Mouse (Mus musculus): Measurements from ENCODE around the gene Leprot. TPM values are rescaled to one million over a fixed set of nuclear protein-coding genes. Genes with fewer than 3 reads are reported as not detected.

The Leprot gene
- polyA plus RNA-seq, 1 experiment from 2014 or later, result 97.1 TPM

- H3K4me2 ChIP-seq (replicated peaks), result no peak overlapping the region
- no peak for ATAC-seq
- WGBS, result 84% methylated on average over 14 of the region's 14 CpGs
- H3K27ac ChIP-seq, result no peak overlapping the region
- no peak overlapping the region for H3K4me3 ChIP-seq (replicated peaks)
- H3K4me1 ChIP-seq (replicated peaks), result no peaks in the 10 kb centered on the region
- H3K27me3 ChIP-seq (replicated peaks), result no peaks in the 10 kb centered on the region
- no peaks in the 10 kb centered on the region for H3K9me3 ChIP-seq
- no peak overlapping the region for H3K9ac ChIP-seq
- no peaks in the 10 kb centered on the region for H3K36me3 ChIP-seq
These were observed 53.5 kb downstream of the Leprot start for GRCm38 (mm10) chr4:101700892-101701640.

- no peaks in the 10 kb centered on the region for H3K4me1 ChIP-seq (replicated peaks)
- 79% methylated on average over 9 of the region's 9 CpGs for WGBS
- H3K4me2 ChIP-seq (replicated peaks), result no peak overlapping the region
- H3K4me3 ChIP-seq (replicated peaks), result no peak overlapping the region
- H3K27ac ChIP-seq, result no peak overlapping the region
- H3K36me3 ChIP-seq, result no peaks in the 10 kb centered on the region
- H3K9me3 ChIP-seq, result no peaks in the 10 kb centered on the region
- ATAC-seq, result no peak
- no peaks in the 10 kb centered on the region for H3K27me3 ChIP-seq (replicated peaks)
- no peak overlapping the region for H3K9ac ChIP-seq
These were observed 57.8 kb downstream of the Leprot start for GRCm38 (mm10) chr4:101705325-101705724.

GRCm38 (mm10) chr4:101707234-101707633, 59.7 kb downstream of the Leprot start:
- Histone ChIP-seq H3K9me3 (no peaks in the 10 kb centered on the region), H3K9ac (no peak overlapping the region), H3K4me1 (replicated peaks) (no peaks in the 10 kb centered on the region), H3K4me3 (replicated peaks) (no peak overlapping the region), H3K36me3 (no peaks in the 10 kb centered on the region), H3K27ac (no peak overlapping the region), H3K4me2 (replicated peaks) (no peak overlapping the region), H3K27me3 (replicated peaks) (no peaks in the 10 kb centered on the region)
- ATAC-seq, result no peak
- WGBS, result 56% methylated on average over 2 of the region's 2 CpGs

GRCm38 (mm10) chr4:101707953-101708352, 60.4 kb downstream of the Leprot start:
- Histone ChIP-seq H3K9me3 (no peaks in the 10 kb centered on the region), H3K4me2 (replicated peaks) (no peak overlapping the region), H3K4me3 (replicated peaks) (no peak overlapping the region), H3K4me1 (replicated peaks) (no peaks in the 10 kb centered on the region), H3K9ac (no peak overlapping the region), H3K27me3 (replicated peaks) (no peaks in the 10 kb centered on the region), H3K27ac (no peak overlapping the region), H3K36me3 (no peaks in the 10 kb centered on the region)
- ATAC-seq, result no peak
- 63% methylated on average over 3 of the region's 3 CpGs for WGBS

Other genes starting within 250 kb of the Leprot start
- 19.4 and 25.1 TPM in 2 replicates for gene Ak4, start 228.4 kb upstream of the Leprot start, polyA plus RNA-seq (2015; fragmentation: Nextera tagmentation; extraction: Ambion mirVana)
- gene Dnajc6, start 151.1 kb upstream of the Leprot start, polyA plus RNA-seq (2015; fragmentation: Nextera tagmentation; extraction: Ambion mirVana), result 1.7 and 1.9 TPM in 2 replicates
- gene Lepr, start 69.7 kb downstream of the Leprot start, polyA plus RNA-seq (2015; fragmentation: Nextera tagmentation; extraction: Ambion mirVana), result 1.0 and 1.3 TPM in 2 replicates
- not detected in 2 replicates for gene B020004J07Rik, start 196.3 kb downstream of the Leprot start, polyA plus RNA-seq (2015; fragmentation: Nextera tagmentation; extraction: Ambion mirVana)
- not detected in 2 replicates for gene C130073F10Rik, start 246.1 kb downstream of the Leprot start, polyA plus RNA-seq (2015; fragmentation: Nextera tagmentation; extraction: Ambion mirVana)